Mouse (Mus musculus): ENCODE data around the gene Mdga1. TPM values are rescaled to one million over a fixed set of nuclear protein-coding genes. Genes with fewer than 3 reads are reported as not detected.
A peak's percentile ranks its signal among the peaks of the same experiment; 100 is the strongest.

Gene Mdga1
- polyA plus RNA-seq, 2 experiments, result 0.75 to 1.7 TPM

DNA sequence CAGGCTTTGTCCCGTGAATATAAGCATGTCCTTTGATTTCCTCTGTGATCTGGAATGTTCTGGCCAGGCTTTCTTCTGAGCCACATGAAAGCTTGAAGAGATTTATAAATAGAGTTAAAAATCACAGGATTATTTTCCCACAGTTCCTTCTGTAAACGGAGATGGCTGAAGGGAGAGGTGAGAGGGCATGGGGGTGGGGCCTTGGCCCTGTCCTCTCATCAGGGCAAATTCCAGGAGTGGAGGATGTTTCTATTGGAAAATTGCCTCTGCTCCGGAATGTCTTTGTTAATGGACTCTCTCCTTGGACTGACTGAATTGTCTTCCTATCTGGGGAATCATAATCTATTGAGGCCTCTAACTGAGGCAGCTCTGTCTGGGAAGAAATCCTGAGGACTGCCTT is 15.6 kb upstream of the Mdga1 start:
- ATAC-seq (ENCODE audit: insufficient read depth), result no peak
- TF ChIP-seq EP300 (IDR thresholded peaks at IDR 0.05; ENCODE audit: low read depth) (no peak), CTCF (IDR thresholded peaks at IDR 0.05; ENCODE audit: low read depth) (no peak)
- no peaks in the 10 kb centered on the region for H3K36me3 ChIP-seq (replicated peaks; ENCODE audit: control insufficient read depth, insufficient read depth, low read depth)

DNA sequence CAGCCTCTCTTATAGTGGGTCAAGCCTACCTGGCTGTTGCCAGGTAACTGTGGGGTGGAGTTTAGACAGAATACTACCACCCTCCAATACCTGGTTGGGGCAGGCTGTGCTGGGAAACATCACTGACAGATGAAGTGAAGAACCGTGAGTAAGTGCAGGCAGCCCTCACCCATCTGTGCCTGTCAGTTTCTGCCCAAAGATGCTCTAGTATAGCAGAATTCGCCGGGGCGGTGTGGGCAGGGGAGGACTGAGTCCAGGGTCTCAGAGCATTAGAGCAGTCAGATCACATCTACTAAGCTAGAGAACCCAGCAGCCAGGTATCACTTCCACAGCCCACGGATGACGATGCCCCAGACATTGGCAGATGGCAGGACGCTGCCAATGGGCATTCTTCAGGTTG is 15.0 kb upstream of the Mdga1 start:
- ATAC-seq (ENCODE audit: insufficient read depth), result no peak

More for the DNA sequence above, 15.6 kb upstream of the Mdga1 start:
- no peak overlapping the region for H3K4me2 ChIP-seq (ENCODE audit: low read depth)
- no peaks in the 10 kb centered on the region for H3K4me1 ChIP-seq (replicated peaks; ENCODE audit: control insufficient read depth in 2 of 2, insufficient read depth in 2 of 2, low read length in 1 of 2)
- H3K9me3 ChIP-seq (ENCODE audit: control insufficient read depth, low read length), result no peaks in the 10 kb centered on the region
- H3K27ac ChIP-seq, result no peak overlapping the region
- H3K9ac ChIP-seq (replicated peaks), result no peak overlapping the region
- no peak overlapping the region for H3K4me3 ChIP-seq (ENCODE audit: insufficient read depth in 1 of 2, low read depth in 2 of 2, low read length in 2 of 2)
- 32% methylated on average over 3 of the region's 3 CpGs for WGBS (ENCODE audit: insufficient replicate concordance)
- DNase-seq (ENCODE audit: low read depth in 3 of 3, low spot score in 3 of 3), result no peak
- no peaks in the 10 kb centered on the region for H3K27me3 ChIP-seq (ENCODE audit: control insufficient read depth, insufficient read depth, low read length)

GRCm38 (mm10) chr17:29983190-29983589 is 13.3 kb upstream of the Mdga1 start:
- ATAC-seq (ENCODE audit: insufficient read depth) (no peak), DNase-seq (ENCODE audit: low read depth in 3 of 3, low spot score in 3 of 3) (no peak)
- WGBS (ENCODE audit: insufficient replicate concordance), result 57% methylated on average over 5 of the region's 5 CpGs

More for the DNA sequence above, 15.0 kb upstream of the Mdga1 start:
- Histone ChIP-seq H3K27me3 (ENCODE audit: control insufficient read depth, insufficient read depth, low read length) (no peaks in the 10 kb centered on the region), H3K9me3 (ENCODE audit: control insufficient read depth, low read length) (no peaks in the 10 kb centered on the region), H3K4me3 (ENCODE audit: insufficient read depth in 1 of 2, low read depth in 2 of 2, low read length in 2 of 2) (no peak overlapping the region), H3K9ac (replicated peaks) (no peak overlapping the region), H3K4me2 (ENCODE audit: low read depth) (no peak overlapping the region), H3K27ac (no peak overlapping the region), H3K36me3 (replicated peaks; ENCODE audit: control insufficient read depth, insufficient read depth, low read depth) (no peaks in the 10 kb centered on the region), H3K4me1 (replicated peaks; ENCODE audit: control insufficient read depth in 2 of 2, insufficient read depth in 2 of 2, low read length in 1 of 2) (no peaks in the 10 kb centered on the region)
- WGBS (ENCODE audit: insufficient replicate concordance), result 74% methylated on average over 7 of the region's 7 CpGs
- TF ChIP-seq CTCF (IDR thresholded peaks at IDR 0.05; ENCODE audit: low read depth) (no peak), EP300 (IDR thresholded peaks at IDR 0.05; ENCODE audit: low read depth) (no peak)
- DNase-seq (ENCODE audit: low read depth in 3 of 3, low spot score in 3 of 3), result no peak

GRCm38 (mm10) chr17:29981568-29981967 is 11.7 kb upstream of the Mdga1 start:
- Histone ChIP-seq H3K4me1 (replicated peaks; ENCODE audit: control insufficient read depth in 2 of 2, insufficient read depth in 2 of 2, low read length in 1 of 2) (no peaks in the 10 kb centered on the region), H3K9ac (replicated peaks) (no peak overlapping the region), H3K4me2 (ENCODE audit: low read depth) (no peak overlapping the region), H3K9me3 (ENCODE audit: control insufficient read depth, low read length) (no peaks in the 10 kb centered on the region), H3K36me3 (replicated peaks; ENCODE audit: control insufficient read depth, insufficient read depth, low read depth) (no peaks in the 10 kb centered on the region), H3K4me3 (ENCODE audit: insufficient read depth in 1 of 2, low read depth in 2 of 2, low read length in 2 of 2) (peak overlapping the region in 1 of 2 experiments; percentile 14; a peak in 1 of 4 replicates), H3K27me3 (ENCODE audit: control insufficient read depth, insufficient read depth, low read length) (no peaks in the 10 kb centered on the region), H3K27ac (no peak overlapping the region)
- ATAC-seq (ENCODE audit: insufficient read depth) (no peak), DNase-seq (ENCODE audit: low read depth in 3 of 3, low spot score in 3 of 3) (no peak)
- 61% methylated on average over 8 of the region's 8 CpGs for WGBS (ENCODE audit: insufficient replicate concordance)
- TF ChIP-seq CTCF (IDR thresholded peaks at IDR 0.05; ENCODE audit: low read depth), result no peak
- TF ChIP-seq EP300 (IDR thresholded peaks at IDR 0.05; ENCODE audit: low read depth), result no peak

More at GRCm38 (mm10) chr17:29983190-29983589, 13.3 kb upstream of the Mdga1 start:
- H3K4me2 ChIP-seq (ENCODE audit: low read depth), result no peak overlapping the region
- H3K36me3 ChIP-seq (replicated peaks; ENCODE audit: control insufficient read depth, insufficient read depth, low read depth), result no peaks in the 10 kb centered on the region
- H3K27ac ChIP-seq, result no peak overlapping the region
- H3K4me3 ChIP-seq (ENCODE audit: insufficient read depth in 1 of 2, low read depth in 2 of 2, low read length in 2 of 2), result no peak overlapping the region
- no peaks in the 10 kb centered on the region for H3K27me3 ChIP-seq (ENCODE audit: control insufficient read depth, insufficient read depth, low read length)
- H3K9me3 ChIP-seq (ENCODE audit: control insufficient read depth, low read length), result no peaks in the 10 kb centered on the region
- TF ChIP-seq CTCF (IDR thresholded peaks at IDR 0.05; ENCODE audit: low read depth), result no peak
- TF ChIP-seq EP300 (IDR thresholded peaks at IDR 0.05; ENCODE audit: low read depth), result no peak
- no peak overlapping the region for H3K9ac ChIP-seq (replicated peaks)
- no peaks in the 10 kb centered on the region for H3K4me1 ChIP-seq (replicated peaks; ENCODE audit: control insufficient read depth in 2 of 2, insufficient read depth in 2 of 2, low read length in 1 of 2)

DNA sequence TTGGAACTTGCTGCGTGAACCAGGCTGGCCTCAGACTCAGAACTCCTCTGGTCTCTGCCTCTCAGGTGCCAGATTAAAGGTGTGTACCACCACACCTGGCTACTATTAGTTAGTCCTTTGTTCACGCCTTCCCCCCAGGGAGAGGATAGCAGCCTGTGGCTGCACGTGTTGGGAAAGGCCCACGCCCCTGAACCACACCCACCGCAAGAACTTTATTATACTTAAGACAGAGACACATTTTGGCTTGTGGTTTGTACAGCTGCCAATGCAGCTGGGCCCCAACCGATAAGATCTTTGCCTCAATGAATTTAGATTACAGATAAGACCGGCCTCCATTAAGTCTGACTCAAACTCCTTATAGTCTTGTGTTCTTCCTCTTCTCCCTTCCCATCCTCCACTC is 10.0 kb upstream of the Mdga1 start:
- ATAC-seq (ENCODE audit: insufficient read depth) (no peak), DNase-seq (ENCODE audit: low read depth in 3 of 3, low spot score in 3 of 3) (no peak)
- Histone ChIP-seq H3K4me2 (ENCODE audit: low read depth) (no peak overlapping the region), H3K27me3 (ENCODE audit: control insufficient read depth, insufficient read depth, low read length) (no peaks in the 10 kb centered on the region), H3K27ac (no peak overlapping the region), H3K36me3 (replicated peaks; ENCODE audit: control insufficient read depth, insufficient read depth, low read depth) (no peaks in the 10 kb centered on the region), H3K9me3 (ENCODE audit: control insufficient read depth, low read length) (no peaks in the 10 kb centered on the region), H3K9ac (replicated peaks) (no peak overlapping the region), H3K4me3 (ENCODE audit: insufficient read depth in 1 of 2, low read depth in 2 of 2, low read length in 2 of 2) (no peak overlapping the region), H3K4me1 (replicated peaks; ENCODE audit: control insufficient read depth in 2 of 2, insufficient read depth in 2 of 2, low read length in 1 of 2) (no peaks in the 10 kb centered on the region; a peak in 1 of 4 replicates)
- TF ChIP-seq CTCF (IDR thresholded peaks at IDR 0.05; ENCODE audit: low read depth) (no peak), EP300 (IDR thresholded peaks at IDR 0.05; ENCODE audit: low read depth) (no peak)
- WGBS (ENCODE audit: insufficient replicate concordance), result 35% methylated on average over 7 of the region's 7 CpGs
